ENCODE assay signal across 19 mouse cellular contexts in genomic region chrX:168312158-168312557, GRCm38 (mm10).
"Had no signal": no experiment of that assay in that cellular context is flagged by ENCODE, and none has a peak within 500 bp of the region (broad histone marks: within the 10 kb centered on the region; RNA-seq: fewer than 3 reads in every experiment).

No protein-coding gene starts in this region.

- H3K4me2 ChIP-seq: liver, embryonic 13.5 days; liver, embryonic 15.5 days; lung, embryonic 14.5 days; midbrain, embryonic 12.5 days; neural tube, embryonic 13.5 days; neural tube, embryonic 15.5 days had no signal

- H3K27me3 ChIP-seq: liver, embryonic 13.5 days; liver, embryonic 15.5 days had no signal

- DNase-seq: liver, embryonic 13.5 days; lung, adult 18-20 months; lung, embryonic 14.5 days; lung, postnatal 10 days; lung, postnatal 4 days; midbrain, embryonic 14.5 days; retina, postnatal 1 day; right cerebral cortex, adult 18-20 months; right cerebral cortex, postnatal 14 days; thymus, adult 18-20 months; thymus, postnatal 14 days; thymus, postnatal 36 days had no signal

- H3K4me3 ChIP-seq: liver, embryonic 13.5 days; liver, embryonic 15.5 days; midbrain, embryonic 10.5 days; midbrain, embryonic 12.5 days; myocyte; neural tube, embryonic 13.5 days; neural tube, embryonic 15.5 days had no signal

- H3K9ac ChIP-seq: liver, embryonic 13.5 days; liver, embryonic 15.5 days; lung, embryonic 14.5 days; midbrain, embryonic 12.5 days; neural tube, embryonic 13.5 days; neural tube, embryonic 15.5 days had no signal

- H3K4me1 ChIP-seq: liver, embryonic 13.5 days; liver, embryonic 15.5 days; midbrain, embryonic 10.5 days; midbrain, embryonic 12.5 days; neural tube, embryonic 13.5 days; neural tube, embryonic 15.5 days had no signal

- ATAC-seq: midbrain, embryonic 16.5 days had no signal

- H3K9me3 ChIP-seq: liver, embryonic 13.5 days; liver, embryonic 15.5 days; midbrain, embryonic 10.5 days; midbrain, embryonic 12.5 days; neural tube, embryonic 13.5 days; neural tube, embryonic 15.5 days had no signal

- H3K27ac ChIP-seq: liver, embryonic 13.5 days; liver, embryonic 15.5 days; midbrain, embryonic 10.5 days; midbrain, embryonic 12.5 days; neural tube, embryonic 13.5 days; neural tube, embryonic 15.5 days had no signal

- H3K36me3 ChIP-seq: liver, embryonic 13.5 days; liver, embryonic 15.5 days; midbrain, embryonic 10.5 days; midbrain, embryonic 12.5 days; neural tube, embryonic 13.5 days; neural tube, embryonic 15.5 days had no signal
